Mouse (Mus musculus): ENCODE measurements around the gene Sectm1b.
"Not testable (repeated sequence)": the region's sequence is repeated elsewhere in the genome, so short reads cannot be mapped to it uniquely, and the experiment has no call there.

The Sectm1b gene

DNA sequence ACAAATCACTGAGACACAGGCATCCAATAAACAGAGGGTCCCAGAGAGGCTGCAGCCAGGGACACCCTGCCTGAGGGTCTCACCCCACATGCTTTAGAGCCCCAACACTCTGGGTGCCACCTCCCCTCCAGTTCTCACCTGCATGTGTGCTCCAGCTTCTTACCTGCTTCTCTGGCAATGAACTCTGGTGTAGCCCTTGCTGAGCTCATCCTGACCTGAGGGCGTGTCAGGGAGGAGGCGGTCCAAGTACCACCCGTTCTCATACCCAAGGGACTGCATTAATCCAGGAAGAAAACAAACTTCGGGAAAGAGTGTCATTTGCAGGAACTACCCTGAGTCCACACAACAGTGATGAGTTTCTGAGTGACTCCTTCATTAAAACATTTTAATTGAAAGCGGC is at the start of gene Sectm1b:
TSS of gene Sectm1b (minus strand) at position 191 of the 400 bp plus-strand sequence.
- no peak for DNase-seq (ENCODE audit: low spot score)

DNA sequence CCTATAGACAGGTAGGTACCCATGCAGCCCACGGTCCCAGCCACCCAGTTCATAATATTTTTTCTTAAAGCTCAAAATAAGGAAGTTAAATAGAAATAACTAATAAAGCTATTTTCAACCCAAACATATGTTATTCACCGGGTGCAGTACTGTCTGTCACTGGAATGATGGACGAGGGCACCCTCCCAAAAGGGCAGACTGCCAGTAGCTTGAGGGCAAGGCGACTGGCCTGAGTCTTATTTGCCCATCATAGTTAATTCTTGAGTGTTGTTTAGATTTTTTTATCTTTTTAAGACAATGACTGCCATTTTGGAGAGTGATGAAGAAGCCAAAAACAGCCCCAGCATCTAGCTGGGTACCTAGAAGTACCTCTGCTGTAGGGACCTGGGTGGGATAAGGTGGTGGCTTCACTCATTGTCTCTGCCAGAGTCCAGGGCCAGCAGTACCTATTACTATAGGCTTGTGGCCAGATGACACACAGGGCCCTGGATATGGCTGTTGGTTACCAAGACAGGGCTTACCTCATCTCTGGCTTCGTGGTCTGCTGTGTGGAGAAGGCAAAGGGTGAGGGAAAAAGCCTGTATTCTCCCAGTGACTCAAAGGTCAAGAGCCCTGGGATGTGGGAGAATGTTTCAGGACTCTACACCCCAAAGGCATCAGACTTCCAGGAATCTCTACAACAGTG is 48.9 kb upstream of the Sectm1b start:
- DNase-seq (ENCODE audit: low spot score): no peak

DNA sequence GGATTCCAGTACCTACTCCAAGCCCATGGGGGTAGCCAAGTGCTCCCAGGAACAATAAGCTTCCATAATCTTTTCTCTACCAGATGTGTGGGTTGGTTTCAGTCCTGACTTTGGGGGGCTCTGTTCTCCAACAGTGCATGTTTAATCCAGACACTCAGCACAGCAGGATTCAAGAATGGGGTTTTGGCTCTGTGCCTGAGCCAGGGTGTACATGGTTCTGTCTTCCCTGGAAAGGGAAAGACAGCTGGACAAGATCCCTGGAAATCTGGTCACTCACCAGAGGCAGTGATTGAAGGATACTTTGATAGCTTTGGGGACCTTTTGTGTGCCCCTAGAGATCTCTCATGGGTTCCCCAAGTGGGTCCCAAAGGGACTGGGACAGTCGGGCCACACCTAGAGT is 48.2 kb upstream of the Sectm1b start:
- no peak for DNase-seq (ENCODE audit: low spot score)

DNA sequence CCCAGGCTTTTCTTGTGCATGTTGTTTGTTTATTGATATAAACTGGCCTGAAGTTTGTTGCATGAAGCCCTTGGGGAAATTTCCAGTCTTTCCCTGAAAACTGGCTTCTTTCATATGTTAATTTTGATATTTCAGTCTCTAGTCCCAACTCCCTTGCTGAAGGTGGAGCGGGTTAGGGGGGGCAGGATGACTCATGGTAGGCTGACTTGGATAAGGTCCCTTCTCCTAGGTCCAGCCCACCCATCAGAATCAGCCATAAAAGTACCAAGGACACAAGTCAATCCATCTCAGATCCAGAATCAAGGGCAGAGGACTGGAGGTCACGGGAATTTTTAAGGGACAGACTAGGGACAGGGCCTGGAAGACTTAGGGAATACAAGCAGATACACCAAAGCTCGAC is 47.7 kb upstream of the Sectm1b start:
- DNase-seq (ENCODE audit: low spot score): no peak

DNA sequence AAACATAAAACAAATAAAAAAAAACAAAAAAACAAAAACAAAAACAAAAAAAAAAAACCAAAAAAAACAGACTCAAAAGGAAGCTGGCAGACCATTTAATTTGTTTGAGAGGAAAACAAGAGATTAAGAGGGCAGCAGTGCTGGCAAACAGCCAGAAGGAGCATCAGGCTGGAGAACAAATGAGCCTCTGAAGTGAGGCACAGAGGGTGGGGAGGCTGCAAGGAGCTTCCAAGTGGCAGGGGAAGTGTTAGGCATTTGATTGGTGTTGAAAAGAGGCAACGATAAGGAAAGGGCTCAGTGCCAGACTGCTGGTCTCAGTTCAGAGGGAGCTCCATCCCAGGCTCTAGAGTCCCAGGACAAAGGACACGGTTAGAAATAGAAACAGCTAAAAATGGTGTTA is 46.6 kb upstream of the Sectm1b start:
- peak; percentile 31 for DNase-seq (ENCODE audit: low spot score)

DNA sequence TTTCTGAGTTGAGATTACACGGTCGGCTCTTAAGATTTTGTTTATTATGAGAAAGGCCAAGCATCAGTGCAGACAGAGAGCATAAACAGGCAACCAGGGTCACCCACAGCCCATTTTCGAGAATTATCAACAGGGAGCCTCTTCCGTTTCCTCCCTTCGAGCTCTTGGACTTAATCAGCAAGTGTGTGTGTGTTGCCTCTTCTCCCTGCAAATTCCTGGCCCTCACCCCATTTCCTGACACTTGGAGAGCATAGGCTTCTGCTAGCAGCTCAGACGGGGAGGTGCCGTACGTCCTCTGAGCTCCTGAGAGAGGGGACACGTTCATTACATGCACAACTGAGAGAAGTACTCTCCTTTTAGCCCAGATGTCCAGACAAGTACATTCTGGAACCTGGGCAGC is 44.7 kb upstream of the Sectm1b start:
- peak; percentile 17 for DNase-seq (ENCODE audit: low spot score)

DNA sequence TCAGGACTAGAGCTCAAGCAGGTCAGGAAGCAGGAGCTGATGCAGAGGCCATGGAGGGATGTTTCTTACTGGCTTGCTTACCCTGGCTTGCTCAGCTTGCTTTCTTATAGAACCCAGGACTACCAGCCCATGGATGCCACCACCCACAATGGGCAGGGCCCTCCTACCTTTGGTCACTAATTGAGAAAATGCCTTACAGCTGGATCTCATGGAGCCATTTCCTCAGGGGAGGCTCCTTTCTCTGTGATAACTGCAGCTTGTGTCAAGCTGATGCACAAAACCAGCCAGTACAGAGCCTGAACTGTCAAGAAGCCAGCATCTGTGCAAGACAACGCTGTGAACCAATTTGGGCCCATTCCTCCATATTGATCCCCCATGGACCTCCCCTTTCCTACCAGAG is 43.9 kb upstream of the Sectm1b start:
- not testable (repeated sequence) for DNase-seq (ENCODE audit: low spot score)

DNA sequence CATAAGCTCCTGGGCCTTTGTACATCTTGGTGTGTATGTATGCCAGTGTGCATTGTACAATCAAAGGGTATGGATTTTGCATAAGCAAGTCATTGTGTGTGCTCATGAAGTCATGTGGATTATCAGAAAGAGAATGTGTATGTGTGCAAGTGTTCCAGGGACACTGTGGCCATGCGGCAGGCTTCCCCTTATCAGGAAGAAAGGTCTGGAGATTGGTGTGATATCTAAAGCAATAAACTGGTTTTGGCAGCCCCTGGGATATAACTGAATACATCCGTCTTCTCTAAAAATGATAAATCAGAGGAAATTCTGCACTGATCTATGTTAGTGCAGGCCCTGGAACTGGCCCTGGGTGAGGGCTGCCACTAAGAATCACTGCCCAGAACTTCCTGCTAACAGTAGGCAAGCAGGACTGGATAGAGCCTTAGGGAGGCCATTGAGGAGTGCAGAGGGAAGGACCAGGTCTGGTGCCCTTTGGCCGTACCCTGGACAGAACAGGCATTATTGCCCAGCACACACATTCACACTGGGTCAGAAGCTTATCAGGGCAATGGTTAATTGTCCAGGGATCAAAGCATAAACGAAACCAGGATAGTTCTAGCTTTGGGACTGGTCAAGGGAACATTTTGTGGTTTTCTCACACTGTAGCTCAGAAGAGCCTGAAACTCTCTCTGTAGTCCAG is 37.9 kb upstream of the Sectm1b start:
- no peak for DNase-seq (ENCODE audit: low spot score)

DNA sequence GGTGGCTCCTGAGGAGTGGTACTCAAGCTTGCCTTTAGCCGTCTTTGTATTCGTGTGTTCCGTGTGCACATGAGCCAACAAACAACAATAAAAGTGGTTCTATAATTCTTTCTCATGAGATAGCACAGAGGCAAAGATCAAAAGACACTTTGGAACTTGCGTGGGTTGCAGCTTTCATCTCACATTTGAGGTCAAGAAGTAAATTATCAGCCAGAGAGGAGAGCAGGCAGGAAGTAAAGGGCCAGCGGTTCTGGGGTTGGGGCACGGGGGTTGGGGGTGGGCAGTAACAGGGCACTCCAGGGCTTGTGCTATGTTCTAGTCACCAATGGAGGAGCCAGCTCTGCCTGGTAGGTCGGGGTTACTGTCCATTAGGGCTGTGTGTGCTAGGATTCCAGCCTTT is 37.3 kb upstream of the Sectm1b start:
- no peak for DNase-seq (ENCODE audit: low spot score)

DNA sequence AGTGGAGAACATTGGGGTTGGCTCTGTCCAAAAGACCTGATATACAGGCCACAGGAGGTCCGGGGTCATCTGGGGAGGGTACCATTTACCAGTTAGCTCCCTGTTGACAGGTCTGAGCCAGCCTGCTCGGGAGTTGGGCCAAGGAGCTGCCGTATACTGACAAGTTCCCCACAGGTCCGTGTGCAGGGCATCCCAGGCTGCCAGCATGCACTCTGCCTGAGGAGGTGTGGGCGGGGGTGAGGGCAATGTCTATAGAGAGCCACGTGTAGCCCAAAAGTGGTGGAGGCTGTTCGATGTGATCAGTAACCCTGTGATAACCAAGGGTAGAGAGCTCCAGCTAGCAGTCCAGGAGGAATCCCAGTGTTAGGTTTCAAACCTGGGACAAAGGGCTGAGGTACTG is 36.4 kb upstream of the Sectm1b start:
- DNase-seq (ENCODE audit: low spot score): no peak

DNA sequence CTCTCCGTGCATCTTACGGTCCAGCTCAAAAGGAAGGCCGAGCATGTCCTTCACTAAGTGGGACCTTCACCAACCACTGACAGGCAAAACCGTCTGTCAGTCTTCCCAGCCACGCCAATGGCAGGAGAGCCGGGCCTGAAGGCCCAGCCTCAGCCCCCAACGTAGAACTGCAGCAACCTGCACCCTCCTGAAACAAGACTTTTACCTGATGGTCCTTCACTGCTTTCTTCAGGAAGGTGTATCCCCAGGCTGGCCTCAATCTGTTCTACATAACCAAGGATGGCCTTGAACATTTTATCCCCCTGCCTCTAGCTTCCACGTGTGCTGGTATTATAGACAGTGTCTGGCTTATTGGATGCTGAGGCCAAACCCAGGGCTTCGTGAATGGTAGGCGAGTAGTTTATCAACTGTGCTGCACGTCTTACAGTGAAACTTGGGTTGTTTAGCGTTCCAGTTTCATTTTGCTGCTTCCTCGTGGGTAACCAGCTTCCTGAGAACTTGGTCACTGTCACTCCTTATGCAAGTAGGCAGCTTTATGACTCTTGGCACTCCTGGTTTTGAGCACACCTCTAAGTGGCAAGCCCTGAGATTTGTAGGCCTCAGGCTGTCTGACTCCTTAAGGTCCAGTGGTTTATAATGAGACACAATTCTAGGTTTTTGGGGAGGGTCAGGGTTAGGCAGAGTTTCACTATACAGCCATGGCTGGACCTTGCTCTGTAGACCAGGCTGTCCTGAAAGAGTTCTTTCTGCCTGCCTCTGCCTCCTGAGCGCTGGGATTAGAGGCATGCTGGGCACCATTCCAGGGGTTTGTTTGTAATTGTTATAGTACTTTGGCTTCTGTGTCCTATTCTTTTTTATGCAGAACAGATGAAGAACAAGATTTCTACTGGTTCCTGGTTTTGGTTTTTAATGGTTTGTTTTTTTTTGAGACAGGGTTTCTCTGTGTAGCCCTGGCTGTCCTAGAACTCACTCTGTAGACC is 29.5 kb upstream of the Sectm1b start:
- DNase-seq (ENCODE audit: low spot score): no peak

DNA sequence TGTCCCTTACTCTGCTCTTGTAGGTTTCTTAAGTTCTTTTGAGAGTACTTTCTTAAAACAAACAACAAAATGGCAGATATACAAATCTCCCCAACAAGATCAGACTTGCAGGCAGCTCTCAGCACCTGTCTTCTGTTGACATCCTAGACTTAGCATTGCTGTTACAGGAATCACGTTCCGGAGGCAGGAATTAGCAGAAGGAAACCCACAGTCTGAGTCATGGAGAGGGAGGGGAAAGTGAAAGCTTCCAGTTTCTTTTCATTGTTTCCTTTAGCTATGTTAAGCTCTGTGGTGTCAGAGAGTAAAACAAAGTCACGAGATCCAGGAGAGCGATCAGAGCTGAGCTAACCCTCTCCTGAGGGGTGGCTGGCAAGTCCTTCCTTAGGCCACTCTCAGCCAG is 27.6 kb upstream of the Sectm1b start:
- DNase-seq (ENCODE audit: low spot score): peak; percentile 21

DNA sequence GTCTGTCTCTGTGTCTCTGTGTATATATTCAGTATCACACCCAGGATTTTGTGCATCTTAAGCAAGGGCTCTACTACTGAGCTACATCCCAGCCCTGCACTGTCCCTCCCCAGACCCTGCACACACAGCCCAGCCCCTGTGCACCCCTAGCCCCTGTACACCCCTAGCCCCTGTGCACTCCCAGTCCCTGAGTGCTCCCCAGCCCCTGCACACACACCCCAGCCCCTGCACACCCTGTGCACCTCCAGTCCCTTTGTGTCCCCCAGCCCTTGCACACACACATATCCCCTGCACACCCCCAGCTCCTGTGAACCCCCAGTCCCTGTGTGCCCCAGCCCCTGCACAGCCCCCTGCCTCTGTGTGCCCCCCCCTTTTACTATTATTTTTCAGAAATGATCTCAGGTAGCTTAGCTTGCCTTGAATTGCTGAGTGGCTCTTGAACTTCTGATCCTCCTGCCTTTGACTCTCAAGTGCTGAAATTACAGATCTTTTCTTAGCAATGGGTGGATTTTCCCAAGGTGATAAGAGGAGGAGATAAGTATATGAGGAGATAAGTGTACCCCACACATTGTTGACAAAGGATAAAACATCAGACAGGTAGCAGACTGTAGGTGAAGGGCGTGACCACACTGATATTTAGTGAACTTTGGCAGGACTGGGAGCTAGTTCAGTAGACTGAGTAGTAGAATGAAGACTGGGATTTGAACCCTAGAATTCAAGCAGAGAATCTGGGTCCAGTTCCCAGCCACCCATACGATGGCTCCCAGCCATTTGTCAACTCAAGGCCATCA is 26.6 kb upstream of the Sectm1b start:
- DNase-seq (ENCODE audit: low spot score): no peak

DNA sequence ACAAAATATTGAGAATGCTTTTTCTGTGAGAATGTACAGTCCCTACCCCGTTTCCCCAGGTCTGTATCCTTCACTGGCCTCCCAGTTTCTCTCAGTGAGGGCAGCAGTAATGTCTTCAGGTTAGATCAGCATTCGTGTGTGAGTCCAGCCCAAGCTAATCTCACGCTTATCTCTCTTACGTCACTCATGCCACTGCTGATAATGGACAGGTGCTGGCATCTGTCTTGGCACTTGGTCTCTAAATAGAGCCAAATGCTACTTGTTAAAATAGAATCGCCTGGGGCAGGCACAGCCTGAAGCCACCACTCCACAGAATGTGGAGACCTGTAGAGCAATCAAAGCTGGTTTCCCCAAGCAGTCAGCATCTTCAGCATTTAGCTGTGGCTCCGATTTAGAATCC is 25.6 kb upstream of the Sectm1b start:
- DNase-seq (ENCODE audit: low spot score): no peak

DNA sequence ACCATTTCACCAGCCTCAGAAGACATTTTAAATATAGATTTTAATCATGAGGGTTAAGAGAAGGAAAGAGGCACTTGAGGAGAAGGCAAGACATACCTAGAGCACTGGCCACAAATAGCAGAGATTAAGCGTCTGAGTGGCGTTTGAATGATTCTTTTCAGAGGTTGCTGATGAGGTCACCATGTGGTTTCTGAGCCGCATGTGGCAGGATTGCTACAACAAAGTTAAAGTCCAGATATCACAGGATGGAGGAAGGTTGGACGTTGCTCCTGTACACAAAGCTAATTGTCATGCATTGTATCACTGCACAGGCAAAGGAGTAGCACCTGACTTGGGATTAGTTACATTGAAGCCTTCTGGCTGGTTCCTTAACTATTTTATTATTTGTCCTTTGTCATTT is 22.9 kb upstream of the Sectm1b start:
- no peak for DNase-seq (ENCODE audit: low spot score)

DNA sequence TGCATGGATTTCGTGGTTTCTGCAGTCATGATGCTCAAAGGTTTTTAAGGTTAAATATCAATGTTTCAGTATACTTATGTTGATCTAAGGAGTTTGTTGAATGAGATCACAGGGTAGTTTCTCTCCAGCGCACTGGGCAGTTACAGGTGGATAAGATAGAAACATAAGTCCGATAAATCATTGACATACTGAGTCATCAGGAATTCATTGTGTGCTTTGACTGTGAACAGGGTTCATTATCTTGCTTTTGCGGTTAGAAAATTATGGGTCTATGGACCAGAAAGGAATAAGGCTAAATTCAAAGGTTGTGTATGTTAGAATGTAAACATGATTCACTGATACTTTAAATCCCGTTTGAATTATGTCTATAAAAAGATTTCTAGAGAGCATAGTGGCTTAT is 21.8 kb upstream of the Sectm1b start:
- DNase-seq (ENCODE audit: low spot score): no peak

DNA sequence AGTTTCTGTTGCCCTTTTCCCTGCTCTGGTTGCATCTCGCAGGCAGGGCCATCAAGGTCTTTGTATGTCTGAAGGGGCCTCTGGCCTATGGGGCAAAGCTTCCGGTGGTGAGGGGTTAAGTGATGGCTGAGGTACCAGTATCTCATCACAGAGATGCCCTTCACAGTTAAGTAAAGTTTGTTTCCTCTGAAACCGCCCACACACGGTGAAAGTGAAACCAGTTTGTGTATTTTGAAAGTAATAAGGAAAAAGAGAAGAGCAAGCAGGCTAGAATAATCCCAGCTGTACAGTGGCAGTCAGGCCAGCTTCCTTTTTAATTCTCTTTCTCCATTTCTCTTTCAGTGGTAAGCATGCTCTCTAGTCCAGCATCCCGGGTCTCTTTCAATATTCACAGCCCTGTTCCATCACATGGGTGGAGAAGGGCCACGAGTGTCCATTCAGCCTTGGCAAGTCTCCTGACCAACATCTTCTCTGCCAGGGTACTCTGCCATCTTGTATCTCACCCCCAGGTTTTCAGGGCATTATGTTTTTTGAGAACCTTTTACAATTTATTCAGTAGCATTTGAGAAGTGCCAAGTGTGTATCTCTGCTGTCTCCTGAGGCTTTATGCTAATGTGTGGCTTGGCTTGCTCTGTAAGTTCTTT is 19.6 kb upstream of the Sectm1b start:
- DNase-seq (ENCODE audit: low spot score): peak; percentile 57

DNA sequence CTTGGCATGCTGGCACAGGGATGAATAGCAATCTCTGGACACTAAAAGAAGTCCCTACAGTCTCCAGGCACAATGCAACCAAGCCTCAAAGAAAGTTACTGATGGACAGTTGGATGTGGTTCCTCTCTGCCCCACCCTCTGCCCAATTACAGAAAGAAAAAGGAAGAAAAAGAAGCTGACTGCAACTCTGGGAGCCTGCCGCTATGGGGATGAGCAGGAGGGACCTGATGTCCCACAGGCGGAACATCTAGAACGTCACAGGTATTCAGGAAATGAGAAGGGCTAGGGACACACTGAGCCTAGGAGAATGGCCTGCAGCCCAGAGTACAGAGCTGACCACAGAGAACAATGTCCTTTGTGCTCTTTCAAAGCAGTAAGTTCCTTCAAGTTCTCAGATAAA is 18.9 kb upstream of the Sectm1b start:
- DNase-seq (ENCODE audit: low spot score): no peak

DNA sequence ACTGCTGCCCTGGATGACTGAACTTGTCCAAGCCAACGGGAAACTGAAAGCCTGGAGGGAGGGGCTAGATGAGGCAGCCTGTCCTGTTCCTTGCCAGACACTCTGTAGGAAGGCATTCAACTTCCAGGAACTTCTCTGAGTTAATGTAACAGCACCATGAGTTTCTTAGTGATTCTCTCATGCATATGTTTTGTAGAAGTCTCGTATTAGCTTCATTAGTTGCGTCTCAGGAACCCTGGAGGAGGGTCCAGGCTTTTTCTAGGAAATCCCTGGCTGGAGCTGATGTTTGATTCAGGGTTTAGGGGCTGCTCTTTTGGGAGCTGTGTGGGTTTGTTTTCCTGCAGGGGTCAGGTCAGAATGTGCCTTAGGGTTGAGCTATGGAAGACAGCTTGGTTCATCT is 17.8 kb upstream of the Sectm1b start, which contains the start of gene Sectm1a:
TSS of gene Sectm1a (minus strand) at position 101 of the 400 bp plus-strand sequence.
- no peak for DNase-seq (ENCODE audit: low spot score)

DNA sequence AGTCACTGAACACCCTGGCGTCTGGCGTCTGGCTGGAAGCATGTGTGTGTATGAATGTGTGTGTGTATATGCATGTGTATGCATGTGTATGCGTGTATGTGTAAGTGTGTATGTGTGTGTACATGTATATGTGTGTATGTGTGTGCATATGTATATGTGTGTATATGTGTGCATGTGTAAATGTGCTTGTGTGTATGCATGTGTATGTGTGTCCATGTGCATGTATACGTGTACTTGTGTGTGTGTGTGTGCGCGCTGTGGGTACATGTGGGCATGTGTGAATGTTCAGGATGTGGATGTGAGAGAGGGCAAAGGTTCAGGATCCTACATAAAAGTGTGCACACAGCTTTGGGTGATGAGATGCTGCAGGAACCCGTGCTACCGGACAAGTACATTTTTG is 17.0 kb upstream of the Sectm1b start:
- no peak for DNase-seq (ENCODE audit: low spot score)

DNA sequence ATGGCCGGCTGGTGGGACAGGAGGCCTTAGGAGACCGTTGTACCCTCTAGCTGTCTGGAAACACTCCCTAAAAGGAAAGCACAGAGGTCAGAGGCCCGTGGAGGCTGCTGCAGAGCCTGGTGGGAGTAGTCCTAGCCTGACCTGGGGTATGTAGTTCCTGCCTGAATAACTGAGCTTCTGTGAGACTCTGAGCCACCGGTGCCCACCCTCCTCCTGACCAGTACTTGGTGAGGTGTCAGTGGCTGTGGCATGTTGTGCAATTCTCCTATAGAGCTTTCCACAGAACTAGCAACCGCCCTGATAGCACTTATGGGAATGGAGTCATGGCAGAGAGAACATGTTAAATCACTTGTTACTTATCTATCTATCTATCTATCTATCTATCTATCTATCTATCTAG is 12.3 kb upstream of the Sectm1b start:
- no peak for DNase-seq (ENCODE audit: low spot score)

Data from lung, postnatal 25 days (tissue).